Mouse (Mus musculus) forebrain, embryonic 10.5 days (tissue): ENCODE data around the gene Dhrs7c. TPM values are rescaled to one million over a fixed set of nuclear protein-coding genes. Genes with fewer than 3 reads are reported as not detected.

Experiments
- DNase-seq: peaks from one replicate; pipeline ENCODE4 v3.0.0-alpha.2; 2017; ENCODE audit warnings: low spot score; ENCODE audit errors: extremely low spot score
- H3K27ac ChIP-seq: fragments of 300-500 bp; sonication (generic); 2 replicates; pipeline ENCODE4 v1.5.1; 2016; ENCODE audit warnings: mild to moderate bottlenecking
- H3K27me3 ChIP-seq: fragments of 300-500 bp; sonication (generic); 2 replicates; pipeline ENCODE4 v1.6.1; 2016; ENCODE audit warnings: mild to moderate bottlenecking; ENCODE audit not compliant: poor library complexity, severe bottlenecking
- H3K36me3 ChIP-seq: fragments of 300-500 bp; sonication (generic); replicated peaks from 2 replicates; pipeline ENCODE4 v1.6.1; 2016; ENCODE audit warnings: mild to moderate bottlenecking, moderate library complexity
- H3K4me1 ChIP-seq: fragments of 300-500 bp; sonication (generic); 2 replicates; pipeline ENCODE4 v1.6.1; 2016
- H3K4me3 ChIP-seq: fragments of 300-500 bp; sonication (generic); 2 replicates; pipeline ENCODE4 v1.5.1; 2016; ENCODE audit warnings: mild to moderate bottlenecking, moderate library complexity
- H3K9me3 ChIP-seq: fragments of 300-500 bp; sonication (generic); 2 replicates; pipeline ENCODE4 v1.6.1; 2016; ENCODE audit warnings: mild to moderate bottlenecking, moderate library complexity
- WGBS: fragments of 180-500 bp; shearing (Covaris S2); methylation state at CpG from one replicate; pipeline ENCODE4 v1.1.7; 2016; 5-methylcytosine and 5-hydroxymethylcytosine counted together
- polyA plus RNA-seq: library from polyadenylated mRNA; unstranded; fragments of >200 nt; fragmentation: Nextera tagmentation; extraction: Ambion mirVana; gene quantifications from 2 replicates; pipeline ENCODE4 v1.2.1, GENCODE M21; 2016

Dhrs7c gene
- polyA plus RNA-seq, 1 experiment from 2014 or later = not detected

DNA sequence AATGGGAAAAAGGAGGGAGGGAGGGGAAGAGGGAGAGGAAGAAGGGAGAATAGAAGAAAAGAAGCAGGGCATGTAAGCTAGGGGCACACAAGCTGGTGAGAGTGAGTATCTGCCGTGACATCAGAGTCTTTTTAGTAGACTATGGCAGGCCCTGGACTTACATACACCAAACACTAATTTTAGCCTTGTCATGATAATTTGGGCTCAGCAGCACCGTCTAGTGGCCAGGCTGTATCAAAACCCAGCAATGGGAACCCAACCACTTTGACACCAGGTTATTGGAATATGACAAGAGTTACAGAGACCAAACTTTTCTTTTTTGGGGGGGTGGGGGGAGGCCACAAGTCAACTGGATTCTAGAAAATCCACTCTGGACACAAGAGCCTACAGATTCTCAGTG lies 57.0 kb downstream of the Dhrs7c start:
- 57% methylated on average over 2 of the region's 2 CpGs for WGBS
- no peak overlapping the region for H3K27ac ChIP-seq
- H3K27me3 ChIP-seq = no peaks in the 10 kb centered on the region
- no peak overlapping the region for H3K4me3 ChIP-seq
- H3K9me3 ChIP-seq = no peaks in the 10 kb centered on the region
- H3K4me1 ChIP-seq = peaks cover 3% of the 10 kb centered on the region; the same call in 1 of the 2 replicates
- DNase-seq = no peak
- H3K36me3 ChIP-seq = no peaks in the 10 kb centered on the region

DNA sequence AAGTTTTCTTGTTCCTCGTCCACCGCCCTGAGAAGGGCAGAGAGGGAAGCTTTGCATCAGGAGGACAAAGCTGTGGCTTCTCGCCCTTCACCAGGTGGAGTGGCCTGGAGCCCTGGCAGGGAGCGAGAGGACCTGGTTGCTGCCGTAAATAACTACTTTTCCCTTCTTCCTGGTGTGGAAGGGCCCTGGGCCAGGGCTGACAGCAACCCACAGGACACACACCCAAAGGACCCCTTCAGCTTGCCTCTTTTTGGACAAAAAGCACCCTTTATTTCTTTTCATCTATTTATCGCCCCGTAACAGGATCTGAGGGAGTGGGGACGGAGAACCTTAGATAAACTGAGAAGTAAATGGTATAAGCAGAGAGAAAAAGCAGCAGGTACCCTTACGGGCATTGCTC lies 60.5 kb downstream of the Dhrs7c start:
- H3K4me3 ChIP-seq = no peak overlapping the region
- 84% methylated on average over 9 of the region's 9 CpGs for WGBS
- no peaks in the 10 kb centered on the region for H3K27me3 ChIP-seq
- H3K4me1 ChIP-seq = peaks cover 19% of the 10 kb centered on the region
- no peak overlapping the region for H3K27ac ChIP-seq
- no peaks in the 10 kb centered on the region for H3K36me3 ChIP-seq
- H3K9me3 ChIP-seq = no peaks in the 10 kb centered on the region
- DNase-seq = no peak

DNA sequence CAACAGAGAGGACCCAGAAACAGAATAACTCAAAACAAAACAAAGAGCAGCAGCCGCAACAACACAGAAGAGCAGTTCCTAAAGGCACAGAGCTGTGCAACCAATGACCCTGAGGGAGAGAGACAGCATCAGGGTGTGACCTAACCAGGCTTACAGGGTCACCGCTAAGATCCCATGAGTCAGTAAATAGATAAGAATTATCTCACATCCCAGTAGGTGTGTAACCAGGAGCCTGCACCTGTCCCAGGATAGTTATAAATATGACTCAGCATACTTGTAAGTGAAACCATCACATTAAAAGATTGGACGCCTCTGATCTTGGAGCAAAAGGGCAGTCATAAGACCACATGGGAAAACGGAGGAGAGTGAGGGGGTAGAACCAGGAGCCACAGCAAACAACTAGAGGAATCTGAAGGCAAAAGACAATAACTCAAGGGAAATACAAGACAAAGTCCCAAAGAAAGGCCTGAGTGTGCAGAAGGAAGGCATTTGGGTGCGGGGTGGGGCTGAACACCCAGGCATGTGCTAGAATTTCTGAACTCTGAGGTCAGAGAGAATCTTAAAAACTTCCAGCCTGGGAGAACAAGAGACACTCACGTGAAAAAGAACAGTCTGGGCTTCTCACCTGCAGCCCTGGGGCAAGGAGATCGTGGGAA lies 62.9 kb downstream of the Dhrs7c start:
- Histone ChIP-seq H3K27me3 (no peaks in the 10 kb centered on the region), H3K36me3 (no peaks in the 10 kb centered on the region), H3K4me3 (no peak overlapping the region), H3K9me3 (no peaks in the 10 kb centered on the region), H3K4me1 (peaks cover 16% of the 10 kb centered on the region), H3K27ac (peak overlapping the region; percentile 70)
- DNase-seq = no peak
- WGBS = 51% methylated on average over 7 of the region's 7 CpGs

DNA sequence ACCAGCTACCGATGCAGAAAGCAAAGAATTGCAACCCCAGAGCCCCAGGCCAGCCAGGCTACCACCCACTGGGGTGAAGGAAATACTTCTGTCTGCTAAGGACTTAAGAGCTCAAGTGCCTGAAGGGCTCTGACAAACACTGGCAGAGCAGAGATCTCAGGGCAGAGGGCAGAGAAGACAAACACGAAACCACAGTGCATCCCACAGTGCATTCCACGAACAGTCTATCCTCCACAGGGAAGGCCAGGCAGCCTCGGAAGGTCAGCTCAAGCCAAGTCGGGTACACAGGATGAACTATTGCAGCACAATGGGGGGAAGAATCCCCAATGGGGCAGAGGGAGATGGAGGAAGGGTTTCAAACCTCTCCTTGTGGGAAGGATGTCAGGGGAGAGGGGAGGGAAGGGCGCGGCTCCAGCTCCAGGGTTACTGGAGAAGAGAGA lies 63.4 kb downstream of the Dhrs7c start:
- no peaks in the 10 kb centered on the region for H3K9me3 ChIP-seq
- DNase-seq = peak; percentile 23
- H3K4me3 ChIP-seq = no peak overlapping the region
- H3K4me1 ChIP-seq = peaks cover 16% of the 10 kb centered on the region
- no peaks in the 10 kb centered on the region for H3K36me3 ChIP-seq
- H3K27me3 ChIP-seq = no peaks in the 10 kb centered on the region
- 10% methylated on average over 7 of the region's 7 CpGs for WGBS
- peak overlapping the region; percentile 70 for H3K27ac ChIP-seq

DNA sequence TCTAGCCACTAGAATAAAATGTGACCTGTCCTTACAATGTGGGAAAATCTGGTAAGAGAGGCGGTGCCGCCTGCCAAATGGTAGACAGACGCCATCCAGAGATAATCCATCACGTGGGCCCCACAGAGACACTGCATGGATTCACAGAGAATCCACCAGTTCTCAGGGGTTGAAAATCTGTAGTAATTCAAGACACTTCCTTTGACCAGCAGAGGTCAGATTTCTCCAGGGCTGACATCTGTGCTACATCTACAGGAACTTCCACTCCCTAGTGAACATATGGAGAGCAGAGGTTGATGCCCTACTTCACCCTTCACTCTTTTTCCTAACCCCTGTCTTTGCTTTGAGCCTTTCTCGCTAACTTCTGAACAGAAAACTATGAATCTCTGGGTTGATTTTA lies 67.1 kb downstream of the Dhrs7c start:
- H3K4me1 ChIP-seq = peaks cover 16% of the 10 kb centered on the region
- no peaks in the 10 kb centered on the region for H3K9me3 ChIP-seq
- WGBS = 67% methylated on average over 5 of the region's 5 CpGs
- H3K4me3 ChIP-seq = no peak overlapping the region
- no peaks in the 10 kb centered on the region for H3K36me3 ChIP-seq
- H3K27me3 ChIP-seq = no peaks in the 10 kb centered on the region
- no peak overlapping the region for H3K27ac ChIP-seq
- DNase-seq = no peak

Other genes starting within 250 kb of the Dhrs7c start
- not detected in 2 replicates for gene Rcvrn, start 102.9 kb upstream of the Dhrs7c start, polyA plus RNA-seq
- gene Glp2r, start 27.0 kb upstream of the Dhrs7c start, polyA plus RNA-seq = not detected in 2 replicates
- gene Gsg1l2, start 23.6 kb upstream of the Dhrs7c start, polyA plus RNA-seq = not detected in 2 replicates
- 0.71 and 0.78 TPM in 2 replicates for gene Usp43, start 124.0 kb downstream of the Dhrs7c start, polyA plus RNA-seq
- 0.57 and 0.74 TPM in 2 replicates for gene Cfap52, start 167.5 kb downstream of the Dhrs7c start, polyA plus RNA-seq
- gene Stx8, start 168.0 kb downstream of the Dhrs7c start, polyA plus RNA-seq = 46.8 and 47.2 TPM in 2 replicates